Mouse (Mus musculus): ENCODE data around the gene Casp7. TPM values are rescaled to one million over a fixed set of nuclear protein-coding genes. Genes with fewer than 3 reads are reported as not detected.

Gene Casp7
- total RNA-seq, 4 experiments from 2014 or later, result 3.7 to 4.6 (median 4.0) TPM

- no peak for DNase-seq (ENCODE audit: low spot score in 2 of 2)
These were observed 65.9 kb downstream of the Casp7 start for GRCm38 (mm10) chr19:56462786-56463185.

DNA sequence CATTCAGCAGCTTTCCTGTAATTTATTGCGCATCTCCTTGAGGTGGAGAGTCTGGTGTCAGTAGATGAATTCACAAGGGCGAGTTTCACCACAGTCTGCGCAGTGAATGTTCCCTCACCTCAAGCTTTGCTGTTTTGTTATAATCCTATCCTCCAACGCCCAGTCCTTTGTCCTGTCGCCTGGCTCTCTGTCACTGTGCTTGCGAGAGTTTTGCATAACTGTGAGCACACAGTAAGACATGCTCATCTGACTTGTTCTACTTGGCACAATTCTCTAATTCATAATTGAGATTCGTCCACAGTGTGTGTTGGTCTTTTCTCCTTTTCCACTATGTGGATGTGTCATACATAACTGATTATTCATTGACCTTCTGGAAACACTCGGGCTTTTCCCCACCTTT is 69.6 kb downstream of the Casp7 start:
- DNase-seq (ENCODE audit: low spot score in 2 of 2), result no peak

GRCm38 (mm10) chr19:56470286-56471020 is 73.5 kb downstream of the Casp7 start:
- DNase-seq (ENCODE audit: low spot score in 2 of 2), result no peak

GRCm38 (mm10) chr19:56471934-56472333 is 75.0 kb downstream of the Casp7 start:
- no peak for DNase-seq (ENCODE audit: low spot score in 2 of 2)

- DNase-seq (ENCODE audit: low spot score in 2 of 2), result no peak
These were observed 78.1 kb downstream of the Casp7 start for GRCm38 (mm10) chr19:56474869-56475550.

DNA sequence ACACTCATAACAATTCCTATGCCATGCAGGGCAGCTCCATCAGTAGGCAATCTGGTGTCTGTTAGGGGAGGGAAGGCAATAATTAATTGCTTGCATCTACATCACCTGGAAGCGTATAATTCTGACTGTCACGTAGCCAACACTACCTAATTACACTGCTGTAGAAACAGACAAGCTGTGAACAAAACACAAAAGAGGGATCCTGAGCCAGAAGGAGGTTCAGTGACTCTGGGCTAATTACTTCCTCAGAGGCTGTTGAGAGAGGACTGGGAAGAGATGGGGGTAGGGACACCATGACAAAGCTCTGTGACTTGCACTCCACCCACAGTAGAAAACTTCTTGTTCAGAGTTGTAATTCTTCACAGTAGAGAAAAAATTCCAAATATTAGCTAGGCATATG is 79.6 kb downstream of the Casp7 start:
- DNase-seq (ENCODE audit: low spot score in 2 of 2), result no peak

- DNase-seq (ENCODE audit: low spot score in 2 of 2), result peak in 1 of 2 experiments; percentile 55
These were observed 80.3 kb downstream of the Casp7 start for GRCm38 (mm10) chr19:56477253-56477652.

GRCm38 (mm10) chr19:56477832-56478231 is 80.9 kb downstream of the Casp7 start:
- DNase-seq (ENCODE audit: low spot score in 2 of 2), result no peak

DNA sequence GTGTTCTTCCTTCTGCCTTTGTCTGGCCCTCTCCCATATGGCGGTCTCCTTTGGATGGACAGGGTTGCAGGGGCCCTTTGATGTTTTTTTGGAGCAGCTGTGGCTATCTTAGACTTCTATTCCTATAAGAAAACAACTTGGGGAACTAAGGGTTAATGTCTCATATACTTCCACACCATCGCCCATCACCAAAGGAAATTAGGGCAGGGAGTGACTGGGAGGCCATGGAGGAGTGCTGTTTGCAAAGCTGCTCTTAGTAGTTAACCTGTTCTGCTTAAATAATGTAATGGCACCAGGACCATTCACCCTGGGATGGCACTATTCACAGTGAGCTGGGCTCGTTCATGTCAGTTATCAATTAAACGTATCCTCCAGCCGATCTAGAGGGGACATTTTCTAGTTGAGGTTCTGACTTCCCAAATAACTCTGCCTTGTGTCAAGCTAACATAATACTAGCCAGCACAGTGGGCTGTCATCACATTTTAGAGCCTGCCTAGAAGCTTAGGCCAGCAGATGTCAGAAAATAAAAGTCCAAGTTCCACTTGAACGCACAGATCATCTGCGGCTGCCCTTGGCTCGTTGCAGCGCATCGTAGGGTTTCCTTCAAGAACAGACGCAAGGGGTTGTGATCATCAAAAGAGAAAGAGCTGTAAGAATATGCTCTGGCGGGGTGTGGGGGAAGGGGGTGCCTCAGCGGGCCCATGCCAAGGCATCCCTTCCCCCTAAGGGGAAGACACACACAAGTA is 87.9 kb downstream of the Casp7 start:
- DNase-seq (ENCODE audit: low spot score in 2 of 2), result no peak

- DNase-seq (ENCODE audit: low spot score in 2 of 2), result no peak
These were observed 88.7 kb downstream of the Casp7 start for GRCm38 (mm10) chr19:56485376-56486271.

GRCm38 (mm10) chr19:56486926-56487325 is 90.0 kb downstream of the Casp7 start:
- no peak for DNase-seq (ENCODE audit: low spot score in 2 of 2)

DNA sequence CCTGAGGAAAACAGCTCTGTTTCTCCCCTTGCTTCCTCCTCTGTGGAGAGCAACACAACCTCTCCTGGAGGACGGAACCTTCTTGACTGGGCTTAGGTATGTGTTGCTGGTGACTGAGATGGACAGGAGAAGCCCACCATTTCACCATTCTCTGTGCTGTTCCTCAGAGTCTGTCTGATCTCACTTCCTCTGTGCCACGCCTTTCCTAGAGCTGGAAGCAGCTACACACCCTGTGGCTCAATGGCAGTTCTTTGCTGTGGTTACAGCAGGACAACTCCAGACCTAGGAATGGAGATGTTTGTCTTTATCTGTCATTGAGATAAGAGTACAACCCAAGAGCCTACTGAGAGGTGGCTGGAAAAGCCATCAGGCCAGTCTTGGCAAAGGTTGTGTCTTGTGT is 90.4 kb downstream of the Casp7 start:
- DNase-seq (ENCODE audit: low spot score in 2 of 2), result no peak

- DNase-seq (ENCODE audit: low spot score in 2 of 2), result no peak
These were observed 92.7 kb downstream of the Casp7 start for GRCm38 (mm10) chr19:56489601-56490000.

Other genes with a start within 250 kb of the Casp7 start
- gene Habp2, start 110.0 kb upstream of the Casp7 start, total RNA-seq (2022), result not detected
- 1 to 10 TPM in 1 of 4 experiments, under 1 TPM in 3; 0.72 to 1.1 (median 0.86) TPM for gene Nrap, start 7.1 kb upstream of the Casp7 start, total RNA-seq (2022)
- 1 to 10 TPM in 1 of 4 experiments, under 1 TPM in 3; 0.34 to 1.0 (median 0.79) TPM for gene Plekhs1, start 64.5 kb downstream of the Casp7 start, total RNA-seq (2022)
- 10 to 100 TPM in 3 of 4 experiments, 1 to 10 TPM in 1; 8.1 to 12.6 (median 11.3) TPM for gene Dclre1a, start 151.1 kb downstream of the Casp7 start, total RNA-seq (2022)
- gene Nhlrc2, start 151.1 kb downstream of the Casp7 start, total RNA-seq (2022), result 10 to 100 TPM; 12.4 to 15.6 (median 13.1) TPM

Measured in left cerebral cortex, adult 8-10 months (tissue).